Mouse (Mus musculus) heart, postnatal 36 days (tissue): ENCODE data around the gene Bloc1s4. TPM values are rescaled to one million over a fixed set of nuclear protein-coding genes. Genes with fewer than 3 reads are reported as not detected.
A peak's percentile ranks its signal among the peaks of the same experiment; 100 is the strongest.
"Not testable (repeated sequence)": the region's sequence is repeated elsewhere in the genome, so short reads cannot be mapped to it uniquely, and the experiment has no call there.

Experiments used
- DNase-seq, 2 experiments: peaks; one replicate each; pipeline ENCODE4 v3.0.0; 2021 to 2022
- intact Hi-C: fragments of 180-260 bp; cut with DNase I; formaldehyde crosslinking; loops from one replicate; pipeline ENCODE4 v1.15.1; 2025
- total RNA-seq, 2 experiments: library from RNA; stranded (reverse); gene quantifications; 2 replicates each; pipeline ENCODE4 v1.2.3; 2021

Gene Bloc1s4
- 10 to 100 TPM; 10.3 to 14.2 TPM for total RNA-seq

- peak; percentile 91 to 95 for DNase-seq
- intact Hi-C loops, result loop anchor here (10.0 kb wide), 1 partner anchor 164 kb away; no protein-coding TSS in a partner anchor
These were observed at the start of gene Bloc1s4 for GRCm38 (mm10) chr5:36748536-36749061. Gene Bloc1s4, minus strand, starts transcription at chr5:36748650.

GRCm38 (mm10) chr5:36797291-36797690 is 48.8 kb upstream of the Bloc1s4 start:
- intact Hi-C loops, result no loop called here
- DNase-seq, result no peak

GRCm38 (mm10) chr5:36796296-36797014 is 48.0 kb upstream of the Bloc1s4 start, which contains the start of gene Mrfap1:
Gene Mrfap1, minus strand, starts transcription at chr5:36796772.
- intact Hi-C loops, result not testable (repeated sequence)
- peak; percentile 93 to 96 for DNase-seq

- DNase-seq, result peak; percentile 69 to 78
- intact Hi-C loops, result not testable (repeated sequence)
These were observed 47.3 kb upstream of the Bloc1s4 start for GRCm38 (mm10) chr5:36795647-36796295.

- intact Hi-C loops, result no loop called here
- DNase-seq, result no peak
These were observed 43.4 kb upstream of the Bloc1s4 start for GRCm38 (mm10) chr5:36791861-36792260.

- no peak for DNase-seq
- intact Hi-C loops, result no loop called here
These were observed 37.6 kb upstream of the Bloc1s4 start for GRCm38 (mm10) chr5:36786052-36786451.

GRCm38 (mm10) chr5:36779512-36779911 is 31.1 kb upstream of the Bloc1s4 start:
- intact Hi-C loops, result no loop called here
- DNase-seq, result no peak

GRCm38 (mm10) chr5:36778901-36779300 is 30.5 kb upstream of the Bloc1s4 start:
- intact Hi-C loops, result no loop called here
- no peak for DNase-seq

- DNase-seq, result no peak
- intact Hi-C loops, result no loop called here
These were observed 28.7 kb upstream of the Bloc1s4 start for GRCm38 (mm10) chr5:36777186-36777585.

GRCm38 (mm10) chr5:36776021-36776575 is 27.6 kb upstream of the Bloc1s4 start:
- no peak for DNase-seq
- intact Hi-C loops, result no loop called here

GRCm38 (mm10) chr5:36775317-36775716 is 26.9 kb upstream of the Bloc1s4 start:
- intact Hi-C loops, result no loop called here
- DNase-seq, result no peak

- DNase-seq, result no peak
- intact Hi-C loops, result no loop called here
These were observed 24.1 kb upstream of the Bloc1s4 start for GRCm38 (mm10) chr5:36772586-36772985.

- no peak for DNase-seq
- intact Hi-C loops, result no loop called here
These were observed 21.2 kb upstream of the Bloc1s4 start for GRCm38 (mm10) chr5:36769603-36770002.

- no peak for DNase-seq
- intact Hi-C loops, result no loop called here
These were observed 18.7 kb upstream of the Bloc1s4 start for GRCm38 (mm10) chr5:36766958-36767703.

GRCm38 (mm10) chr5:36759848-36760247 is 11.4 kb upstream of the Bloc1s4 start:
- intact Hi-C loops, result loop anchor here (5.0 kb wide), 1 partner anchor 162 kb away; no protein-coding TSS in a partner anchor
- DNase-seq, result no peak

GRCm38 (mm10) chr5:36757033-36757432 is 8.6 kb upstream of the Bloc1s4 start:
- intact Hi-C loops, result loop anchor here (5.0 kb wide), 1 partner anchor 165 kb away; no protein-coding TSS in a partner anchor
- DNase-seq, result no peak

GRCm38 (mm10) chr5:36750119-36751078 is 1.9 kb upstream of the Bloc1s4 start:
- no peak for DNase-seq
- intact Hi-C loops, result no loop called here

GRCm38 (mm10) chr5:36747794-36748535 is 485 bp downstream of the Bloc1s4 start:
- intact Hi-C loops, result loop anchor here (10.0 kb wide), 1 partner anchor 163 kb away; no protein-coding TSS in a partner anchor
- DNase-seq, result no peak

- no peak for DNase-seq
- intact Hi-C loops, result loop anchor here (10.0 kb wide), 1 partner anchor 162 kb away; no protein-coding TSS in a partner anchor
These were observed 1.4 kb downstream of the Bloc1s4 start for GRCm38 (mm10) chr5:36747071-36747470.
